Mouse (Mus musculus) liver, embryonic 15.5 days (tissue): Measurements from ENCODE around the gene Siglecf. TPM values are rescaled to one million over a fixed set of nuclear protein-coding genes. Genes with fewer than 3 reads are reported as not detected.
A peak's percentile ranks its signal among the peaks of the same experiment; 100 is the strongest.
"Not testable (repeated sequence)": the region's sequence is repeated elsewhere in the genome, so short reads cannot be mapped to it uniquely, and the experiment has no call there.

ENCODE experiments used
- ATAC-seq: fragments of 200-750 bp; cut with Nextera tagmentation; 2 replicates; pipeline ENCODE4 v1.8.0; 2017; ENCODE audit warnings: moderate number of reproducible peaks, mild to moderate bottlenecking, moderate library complexity; ENCODE audit not compliant: insufficient read depth
- H3K27ac ChIP-seq: fragments of 300-500 bp; sonication (generic); replicated peaks from 2 replicates; pipeline ENCODE4 v1.5.1; 2015; ENCODE audit warnings: mild to moderate bottlenecking, inconsistent platforms
- H3K27me3 ChIP-seq: fragments of 300-500 bp; sonication (generic); 2 replicates; pipeline ENCODE4 v1.6.1; 2015; ENCODE audit warnings: mild to moderate bottlenecking, inconsistent platforms
- H3K36me3 ChIP-seq: fragments of 300-500 bp; sonication (generic); replicated peaks from 2 replicates; pipeline ENCODE4 v1.6.1; 2015; ENCODE audit warnings: moderate library complexity, mild to moderate bottlenecking, inconsistent platforms
- H3K4me1 ChIP-seq: fragments of 300-500 bp; sonication (generic); replicated peaks from 2 replicates; pipeline ENCODE4 v1.6.1; 2015; ENCODE audit warnings: inconsistent platforms
- H3K4me2 ChIP-seq: fragments of 300-500 bp; sonication (generic); 2 replicates; pipeline ENCODE4 v1.6.1; 2015; ENCODE audit warnings: moderate library complexity, mild to moderate bottlenecking, inconsistent platforms
- H3K4me3 ChIP-seq: fragments of 300-500 bp; sonication (generic); replicated peaks from 2 replicates; pipeline ENCODE4 v1.5.1; 2015; ENCODE audit warnings: mild to moderate bottlenecking, inconsistent platforms
- H3K9ac ChIP-seq: fragments of 300-500 bp; sonication (generic); 2 replicates; pipeline ENCODE4 v1.6.1; 2015; ENCODE audit warnings: moderate library complexity, mild to moderate bottlenecking, inconsistent platforms
- H3K9me3 ChIP-seq: fragments of 300-500 bp; sonication (generic); replicated peaks from 2 replicates; pipeline ENCODE4 v1.6.1; 2016; ENCODE audit warnings: inconsistent platforms
- WGBS: fragments of 180-500 bp; shearing (Covaris S2); methylation state at CpG from one replicate; pipeline ENCODE4 v1.1.7; 2015; ENCODE audit warnings: mixed read lengths; ENCODE audit not compliant: insufficient replicate concordance; 5-methylcytosine and 5-hydroxymethylcytosine counted together
- polyA plus RNA-seq: library from polyadenylated mRNA; unstranded; fragments of >200 nt; fragmentation: Nextera tagmentation; extraction: Ambion mirVana; gene quantifications from 2 replicates; pipeline ENCODE4 v1.2.1, GENCODE M21; 2015

Siglecf gene
- polyA plus RNA-seq, 1 experiment from 2014 or later: 1.8 TPM

DNA sequence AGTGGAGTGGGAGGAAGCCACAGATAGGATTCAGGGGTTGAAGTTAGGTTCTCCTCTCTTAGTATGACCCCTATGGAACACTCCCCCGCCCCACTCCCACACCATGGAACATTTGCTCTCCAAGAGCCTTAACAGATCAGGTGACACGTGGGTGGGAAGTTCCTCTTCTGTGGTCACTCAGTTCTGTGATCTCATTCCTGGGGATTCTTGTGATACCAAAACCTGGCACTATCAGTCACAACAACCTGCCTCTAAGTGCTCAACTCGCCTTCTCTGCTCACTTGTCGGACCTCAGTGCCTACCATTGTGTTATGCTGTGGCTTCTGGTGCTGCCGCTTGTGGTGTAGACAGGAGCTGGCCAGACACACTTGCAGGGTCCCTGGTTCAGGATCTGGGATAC, 8.0 kb upstream of the Siglecf start:
- H3K27ac ChIP-seq: no peak overlapping the region
- no peak overlapping the region for H3K9ac ChIP-seq
- H3K9me3 ChIP-seq: no peaks in the 10 kb centered on the region
- H3K36me3 ChIP-seq: no peaks in the 10 kb centered on the region
- no peaks in the 10 kb centered on the region for H3K4me1 ChIP-seq
- no peaks in the 10 kb centered on the region for H3K27me3 ChIP-seq
- 23% methylated on average over 5 of the region's 5 CpGs for WGBS
- no peak for ATAC-seq
- no peak overlapping the region for H3K4me3 ChIP-seq
- no peak overlapping the region for H3K4me2 ChIP-seq

DNA sequence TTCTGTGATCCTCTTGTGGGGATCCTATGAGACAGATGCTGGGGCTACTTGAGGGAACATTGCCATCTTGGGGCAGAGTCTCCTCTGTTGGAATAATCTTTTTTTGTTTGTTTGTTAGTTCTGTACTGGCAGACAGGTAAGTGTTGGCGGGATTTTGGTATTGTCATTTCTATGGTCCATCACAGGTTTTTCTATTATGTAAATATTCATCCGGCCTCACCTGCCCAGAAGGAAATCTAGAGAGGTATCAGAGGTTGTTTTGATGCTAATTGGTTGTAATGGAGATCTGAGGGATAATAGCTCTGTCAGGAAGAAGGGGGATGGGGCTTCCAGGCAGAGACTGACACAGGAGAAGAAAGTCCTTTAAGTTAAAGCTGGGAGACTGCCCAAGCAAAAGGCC, 7.1 kb upstream of the Siglecf start:
- Histone ChIP-seq H3K4me2 (no peak overlapping the region), H3K4me1 (no peaks in the 10 kb centered on the region), H3K27ac (no peak overlapping the region), H3K36me3 (no peaks in the 10 kb centered on the region), H3K27me3 (no peaks in the 10 kb centered on the region), H3K9ac (no peak overlapping the region), H3K4me3 (no peak overlapping the region), H3K9me3 (no peaks in the 10 kb centered on the region)
- no peak for ATAC-seq
- 63% methylated on average over 2 of the region's 2 CpGs for WGBS

DNA sequence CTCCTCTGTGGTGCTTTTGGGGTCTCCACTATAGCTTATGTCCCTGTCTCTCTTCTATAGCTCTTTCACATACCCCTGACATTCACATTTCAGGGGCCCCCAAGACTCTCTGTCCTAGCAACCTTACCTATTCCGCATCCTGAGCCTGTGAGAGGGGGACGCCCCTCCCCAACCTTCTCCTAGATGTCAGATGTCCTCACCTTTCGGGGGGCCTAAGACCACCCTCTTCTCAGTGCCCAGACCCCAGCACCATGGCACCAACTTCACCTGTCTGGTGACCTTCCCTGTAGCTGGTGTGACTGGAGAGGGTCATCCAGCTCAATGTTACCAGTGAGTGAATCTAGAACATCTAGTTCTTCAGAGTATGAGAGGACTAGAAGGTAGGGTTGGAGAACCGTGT, 6.7 kb upstream of the Siglecf start:
- 52% methylated on average over 4 of the region's 4 CpGs for WGBS
- ATAC-seq: no peak

DNA sequence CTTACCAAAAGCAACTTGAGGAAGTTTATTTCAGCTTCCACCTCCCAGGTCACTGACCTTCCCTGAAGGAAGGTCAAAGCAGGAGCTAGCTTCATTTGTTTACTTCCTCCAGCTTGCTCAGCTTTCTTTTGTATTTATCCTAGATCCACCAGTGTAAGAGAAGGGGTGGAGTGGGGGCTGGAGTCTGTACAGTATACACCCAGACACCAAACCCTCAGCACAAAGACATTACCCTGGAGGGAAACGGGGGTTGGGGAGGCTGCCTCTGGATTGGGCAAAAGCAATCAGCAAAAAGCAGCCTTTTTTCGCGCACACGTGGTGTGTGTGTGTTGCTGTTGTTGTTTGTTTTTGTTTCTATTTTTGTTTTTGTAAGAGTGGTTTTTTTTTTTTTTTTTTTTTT, 5.0 kb upstream of the Siglecf start:
- H3K4me1 ChIP-seq: peaks cover 9% of the 10 kb centered on the region
- no peaks in the 10 kb centered on the region for H3K36me3 ChIP-seq
- H3K4me3 ChIP-seq: no peak overlapping the region
- no peak; the same call in 1 of the 2 replicates for ATAC-seq
- WGBS: 66% methylated on average over 4 of the region's 4 CpGs
- H3K4me2 ChIP-seq: no peak overlapping the region
- H3K27me3 ChIP-seq: no peaks in the 10 kb centered on the region
- no peak overlapping the region for H3K9ac ChIP-seq
- no peak overlapping the region for H3K27ac ChIP-seq
- no peaks in the 10 kb centered on the region for H3K9me3 ChIP-seq

More for the DNA sequence above, 6.7 kb upstream of the Siglecf start:
- Histone ChIP-seq H3K4me2 (no peak overlapping the region), H3K9me3 (no peaks in the 10 kb centered on the region), H3K4me3 (no peak overlapping the region), H3K4me1 (no peaks in the 10 kb centered on the region), H3K27me3 (no peaks in the 10 kb centered on the region), H3K9ac (no peak overlapping the region), H3K27ac (no peak overlapping the region), H3K36me3 (no peaks in the 10 kb centered on the region)

DNA sequence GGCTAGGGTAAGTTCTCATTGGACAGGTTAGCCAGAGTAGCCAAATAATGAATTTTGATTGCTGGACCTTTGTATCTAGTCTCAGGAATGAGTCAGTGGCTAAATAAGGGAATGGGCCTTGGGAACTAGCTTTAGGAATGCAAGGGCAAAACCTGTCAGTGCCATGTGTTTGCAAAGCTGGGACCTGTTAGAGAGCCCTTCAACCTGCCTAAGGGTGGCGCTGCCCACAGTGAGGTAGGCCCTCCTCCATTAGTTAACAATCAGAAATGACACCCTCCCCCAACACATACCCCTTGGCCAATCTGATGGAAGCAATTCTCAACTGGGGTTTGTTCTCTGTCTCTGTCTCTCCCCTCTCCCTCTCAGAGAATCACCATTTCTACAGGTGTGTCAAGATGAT, 4.6 kb upstream of the Siglecf start:
- Histone ChIP-seq H3K36me3 (no peaks in the 10 kb centered on the region), H3K27ac (no peak overlapping the region), H3K4me3 (no peak overlapping the region), H3K9ac (no peak overlapping the region), H3K4me2 (no peak overlapping the region), H3K4me1 (peaks cover 12% of the 10 kb centered on the region), H3K9me3 (no peaks in the 10 kb centered on the region), H3K27me3 (no peaks in the 10 kb centered on the region)
- no peak for ATAC-seq
- WGBS: 47% methylated on average over 1 of the region's 1 CpGs

DNA sequence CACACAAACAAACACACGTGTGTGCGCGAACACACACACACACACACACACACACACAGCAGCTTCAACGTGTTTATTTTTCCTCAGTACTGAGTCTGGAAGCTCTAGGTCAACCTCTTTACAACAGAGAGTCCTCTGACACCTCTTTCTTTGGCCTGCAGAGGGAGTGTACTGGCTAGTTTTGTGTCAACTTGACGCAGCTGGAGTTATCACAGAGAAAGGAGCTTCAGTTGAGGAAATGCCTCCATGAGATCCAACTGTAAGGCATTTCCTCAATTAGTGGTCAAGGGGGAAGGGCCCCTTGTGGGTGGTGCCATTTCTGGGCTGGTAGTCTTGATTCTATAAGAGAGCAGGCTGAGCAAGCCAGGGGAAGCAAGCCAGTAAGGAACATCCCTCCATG, 1.5 kb upstream of the Siglecf start:
- ATAC-seq: peak; percentile 43; the same call in 1 of the 2 replicates
- not testable (repeated sequence) for H3K27me3 ChIP-seq
- 32% methylated on average over 5 of the region's 5 CpGs for WGBS

DNA sequence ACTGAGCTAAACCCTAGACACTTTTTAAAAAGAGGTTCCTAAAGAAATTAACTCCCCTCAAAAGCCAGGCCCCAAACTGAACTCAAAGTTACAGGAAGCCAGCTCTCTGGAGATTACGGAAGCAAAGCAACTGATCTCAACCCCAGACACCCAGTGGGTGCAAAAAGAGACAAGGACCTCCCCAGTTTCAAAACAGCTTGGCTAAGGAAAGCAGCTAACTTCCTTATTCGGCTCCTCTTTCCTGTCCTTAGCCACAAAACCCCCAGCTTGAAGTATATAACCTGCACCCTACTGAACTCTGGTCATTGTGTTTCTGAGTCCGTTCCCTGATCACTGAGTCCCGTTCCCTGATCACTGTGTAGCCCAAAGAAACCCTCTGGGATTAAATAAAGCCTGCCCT, 2.0 kb downstream of the Siglecf start:
- ATAC-seq: no peak

More for the DNA sequence above, 1.5 kb upstream of the Siglecf start:
- not testable (repeated sequence) for H3K9ac ChIP-seq, H3K4me3 ChIP-seq, H3K4me2 ChIP-seq, H3K36me3 ChIP-seq, H3K9me3 ChIP-seq, H3K27ac ChIP-seq
- peaks cover 12% of the 10 kb centered on the region for H3K4me1 ChIP-seq

DNA sequence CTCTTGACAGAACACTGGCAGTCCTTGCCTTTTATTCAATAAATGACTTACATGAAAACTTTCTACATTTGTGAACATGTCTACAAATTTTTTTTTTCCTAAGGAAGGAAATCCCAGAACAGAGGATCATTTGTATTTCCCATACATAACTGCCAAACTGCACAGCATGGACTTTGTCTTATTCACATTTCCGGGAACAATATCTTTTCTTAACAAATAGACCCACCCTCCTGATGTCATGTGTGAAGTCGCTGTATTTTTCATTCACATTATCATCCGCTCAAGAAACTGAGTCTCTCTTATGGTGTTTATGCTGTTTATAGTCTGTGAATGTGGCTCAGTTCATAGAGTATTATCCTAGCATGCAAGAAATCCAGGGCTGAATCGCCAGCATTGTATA, 2.6 kb downstream of the Siglecf start:
- WGBS: 36% methylated on average over 4 of the region's 4 CpGs
- H3K4me3 ChIP-seq: no peak overlapping the region
- H3K27ac ChIP-seq: no peak overlapping the region
- H3K4me2 ChIP-seq: no peak overlapping the region
- no peak overlapping the region for H3K9ac ChIP-seq
- no peaks in the 10 kb centered on the region for H3K36me3 ChIP-seq
- H3K9me3 ChIP-seq: no peaks in the 10 kb centered on the region
- no peaks in the 10 kb centered on the region for H3K27me3 ChIP-seq
- ATAC-seq: no peak
- peaks cover 20% of the 10 kb centered on the region for H3K4me1 ChIP-seq

More for the DNA sequence above, 2.0 kb downstream of the Siglecf start:
- Histone ChIP-seq H3K4me2 (no peak overlapping the region), H3K9me3 (no peaks in the 10 kb centered on the region), H3K27me3 (no peaks in the 10 kb centered on the region), H3K4me3 (no peak overlapping the region), H3K9ac (no peak overlapping the region), H3K36me3 (no peaks in the 10 kb centered on the region), H3K27ac (no peak overlapping the region), H3K4me1 (peaks cover 20% of the 10 kb centered on the region)
- 16% methylated on average over 4 of the region's 4 CpGs for WGBS

DNA sequence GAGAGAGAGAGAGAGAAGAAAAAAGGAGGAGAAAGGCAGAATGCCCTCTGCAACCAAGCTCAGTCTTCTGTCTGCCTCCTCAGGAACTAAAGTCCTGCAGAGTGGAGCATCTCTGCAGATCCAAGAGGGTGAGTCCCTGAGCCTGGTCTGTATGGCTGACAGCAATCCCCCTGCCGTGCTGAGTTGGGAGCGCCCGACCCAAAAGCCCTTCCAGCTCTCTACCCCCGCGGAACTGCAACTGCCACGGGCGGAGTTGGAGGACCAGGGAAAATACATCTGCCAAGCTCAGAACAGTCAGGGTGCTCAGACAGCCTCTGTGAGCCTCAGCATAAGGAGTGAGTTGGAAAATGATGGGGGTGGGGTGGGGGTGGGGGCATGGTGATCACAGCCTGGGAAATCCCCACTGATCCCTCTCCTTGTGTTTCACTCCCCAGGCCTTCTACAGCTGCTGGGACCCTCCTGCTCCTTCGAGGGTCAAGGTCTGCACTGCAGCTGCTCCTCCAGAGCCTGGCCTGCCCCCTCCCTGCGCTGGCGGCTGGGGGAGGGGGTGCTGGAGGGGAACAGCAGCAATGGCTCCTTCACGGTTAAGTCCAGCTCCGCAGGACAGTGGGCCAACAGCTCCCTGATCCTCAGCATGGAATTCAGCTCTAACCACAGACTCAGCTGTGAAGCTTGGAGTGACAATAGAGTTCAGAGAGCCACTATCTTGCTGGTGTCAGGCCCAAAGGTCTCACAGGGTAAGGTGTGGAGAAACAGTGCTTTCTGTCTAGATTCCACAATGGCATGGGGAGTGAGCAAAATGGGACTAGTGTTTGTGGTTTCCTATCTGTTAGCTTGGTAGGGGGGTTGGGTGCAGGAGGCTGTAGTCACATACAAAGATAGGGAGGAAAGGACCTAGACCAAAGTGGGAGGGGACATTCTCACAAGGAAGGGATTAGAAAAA, 4.0 kb downstream of the Siglecf start:
- Histone ChIP-seq H3K9me3 (no peaks in the 10 kb centered on the region), H3K27ac (no peak overlapping the region), H3K4me1 (peaks cover 20% of the 10 kb centered on the region), H3K9ac (no peak overlapping the region), H3K4me3 (no peak overlapping the region), H3K27me3 (no peaks in the 10 kb centered on the region), H3K4me2 (no peak overlapping the region), H3K36me3 (no peaks in the 10 kb centered on the region)
- no peak for ATAC-seq
- WGBS: 17% methylated on average over 12 of the region's 12 CpGs

DNA sequence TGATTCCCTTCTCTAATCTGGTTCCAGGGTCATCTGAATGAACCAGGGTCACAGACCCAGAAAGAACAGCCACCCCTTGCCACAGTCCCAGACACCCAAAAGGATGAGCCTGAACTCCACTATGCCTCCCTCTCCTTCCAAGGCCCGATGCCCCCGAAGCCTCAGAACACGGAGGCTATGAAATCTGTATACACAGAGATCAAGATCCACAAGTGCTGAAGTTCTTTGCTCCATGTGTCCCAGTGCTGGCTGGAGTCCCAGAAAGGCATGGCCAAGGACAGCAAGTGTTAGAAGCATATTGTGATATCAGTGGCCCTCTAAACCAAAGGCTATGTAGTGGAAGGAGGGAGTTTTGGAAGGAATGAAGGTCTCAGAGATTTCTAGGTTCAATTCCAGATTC, 7.4 kb downstream of the Siglecf start:
- H3K36me3 ChIP-seq: no peaks in the 10 kb centered on the region
- 67% methylated on average over 3 of the region's 3 CpGs for WGBS
- peaks cover 7% of the 10 kb centered on the region; the same call in 1 of the 2 replicates for H3K4me1 ChIP-seq
- no peak overlapping the region for H3K4me3 ChIP-seq
- no peak overlapping the region for H3K4me2 ChIP-seq
- no peaks in the 10 kb centered on the region for H3K9me3 ChIP-seq
- no peak for ATAC-seq
- H3K27me3 ChIP-seq: no peaks in the 10 kb centered on the region
- H3K9ac ChIP-seq: no peak overlapping the region
- no peak overlapping the region for H3K27ac ChIP-seq

DNA sequence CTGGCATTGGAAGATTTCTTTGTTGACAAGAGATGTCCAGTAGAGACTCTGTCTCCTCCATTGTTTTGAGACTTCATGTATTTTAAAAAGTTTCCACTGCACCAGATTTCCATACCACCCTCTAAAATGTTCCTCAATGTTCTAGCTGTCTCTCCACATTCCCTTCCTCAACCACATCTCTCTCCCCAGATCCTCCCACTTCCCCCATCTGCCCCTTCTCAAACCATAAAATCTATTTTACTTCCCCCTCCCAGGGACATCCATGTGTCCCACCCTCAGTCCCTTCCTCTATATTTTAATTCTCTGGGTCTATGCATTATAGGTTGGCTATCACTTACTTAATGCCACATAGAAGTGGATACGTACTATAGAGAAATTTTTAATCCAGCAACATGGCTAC, 10.3 kb downstream of the Siglecf start:
- no peak overlapping the region for H3K27ac ChIP-seq
- no peak overlapping the region for H3K4me2 ChIP-seq
- no peak overlapping the region for H3K9ac ChIP-seq
- 53% methylated on average over 1 of the region's 1 CpGs for WGBS
- no peak overlapping the region for H3K4me3 ChIP-seq
- ATAC-seq: no peak
- H3K36me3 ChIP-seq: no peaks in the 10 kb centered on the region
- H3K4me1 ChIP-seq: no peaks in the 10 kb centered on the region
- H3K9me3 ChIP-seq: no peaks in the 10 kb centered on the region
- no peaks in the 10 kb centered on the region for H3K27me3 ChIP-seq
